In the genomic region with DNA sequence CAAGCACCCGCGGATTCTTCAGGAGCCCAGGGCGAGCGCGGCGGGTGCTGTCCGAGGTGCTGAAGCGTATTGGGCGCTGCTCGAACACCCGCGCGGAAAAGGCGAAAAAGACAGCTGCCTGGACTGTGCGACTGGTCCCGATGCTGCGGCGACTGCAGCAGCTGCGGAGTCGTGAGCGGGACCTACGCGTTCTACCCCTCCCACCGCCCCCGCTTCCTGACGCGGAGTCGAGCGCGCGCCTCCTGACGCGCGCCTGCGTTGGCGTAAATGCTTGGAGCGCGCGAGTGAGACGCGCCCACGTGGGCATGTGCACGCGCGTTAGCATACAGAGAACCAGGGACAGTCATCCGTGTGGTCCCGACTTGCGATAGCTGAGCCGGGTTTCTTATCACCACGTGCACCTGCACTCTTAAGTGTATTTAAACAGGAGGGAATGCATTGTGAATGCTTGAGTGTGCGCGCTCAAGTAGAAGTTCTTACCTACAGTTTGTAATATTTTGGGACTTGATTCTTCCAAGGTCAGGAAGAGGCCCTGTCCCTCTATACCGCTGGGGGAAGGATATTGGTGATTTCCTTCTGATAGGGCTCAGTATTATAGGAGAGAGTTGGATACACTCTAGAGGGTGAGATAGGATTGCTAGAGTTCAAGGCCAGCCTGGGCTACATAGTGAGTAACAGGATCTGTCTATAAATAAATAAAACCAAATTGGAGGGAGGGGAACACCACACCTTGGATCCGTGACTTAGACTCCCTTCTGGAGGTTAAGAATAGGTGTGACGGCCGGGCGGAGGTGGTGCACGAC, we compare ENCODE assay signal across 8 mouse cellular contexts. TPM values are rescaled to one million over a fixed set of nuclear protein-coding genes. Genes with fewer than 3 reads are reported as not detected.
DNase-seq lines count a peak whose midpoint lies in the region; ATAC-seq lines count a peak whose summit lies in the region.

Grin1 (minus strand) TSS at position 217 of the 803 bp plus-strand sequence.

- H3K4me2 ChIP-seq in heart, embryonic 12.5 days, result peak within 1 kb of the TSS; percentile 63
- peak within 1 kb of the TSS; percentile 58 for H3K4me2 ChIP-seq in liver, embryonic 11.5 days
- peak within 1 kb of the TSS; percentile 44 for H3K4me2 ChIP-seq in stomach, embryonic 14.5 days (replicated peaks; ENCODE audit: low read depth, low read length)

- peaks cover 8% of the 10 kb centered on the region for H3K4me1 ChIP-seq in heart, embryonic 12.5 days (replicated peaks)
- H3K4me1 ChIP-seq in liver, embryonic 11.5 days (replicated peaks; ENCODE audit: control insufficient read depth, insufficient read depth, low read length), result no peaks in the 10 kb centered on the region
- H3K4me1 ChIP-seq in stomach, embryonic 14.5 days (ENCODE audit: control insufficient read depth, insufficient read depth, low read length), result 0 out of 2 replicates have a peak, but pooled peaks cover 4% of the 10 kb centered on the region

- peak; percentile 25; the same call in 1 of the 2 replicates for ATAC-seq in heart, embryonic 12.5 days (ENCODE audit: insufficient number of reproducible peaks, low FRiP score)
- ATAC-seq in liver, embryonic 11.5 days (replicated peaks; ENCODE audit: low FRiP score), result peak; percentile 47
- peak; percentile 52; the same call in 1 of the 2 replicates for ATAC-seq in monocyte, adult 5-6 weeks (replicated peaks; ENCODE audit: insufficient number of reproducible peaks, low FRiP score, low TSS enrichment, poor library complexity, severe bottlenecking)
- peak; percentile 63; the same call in 1 of the 2 replicates for ATAC-seq in stomach, embryonic 14.5 days (ENCODE audit: insufficient number of reproducible peaks, insufficient read depth, low FRiP score, low read depth)

- no peaks in the 10 kb centered on the region for H3K36me3 ChIP-seq in heart, embryonic 12.5 days
- no peaks in the 10 kb centered on the region for H3K36me3 ChIP-seq in liver, embryonic 11.5 days (ENCODE audit: control insufficient read depth, insufficient read depth, low read length)
- no peaks in the 10 kb centered on the region for H3K36me3 ChIP-seq in stomach, embryonic 14.5 days (ENCODE audit: control insufficient read depth, insufficient read depth, low read length)

- peak; percentile 33 to 60 for DNase-seq in heart, adult 18-20 months
- no peak for DNase-seq in heart, adult 9 months (ENCODE audit: low spot score in 2 of 2)
- DNase-seq in embryo, embryonic 11 days, result peak; percentile 86
- peak; percentile 73 for DNase-seq in kidney, postnatal 14 days
- DNase-seq in liver, embryonic 11.5 days (ENCODE audit: low spot score), result peak; percentile 80

- H3K27ac ChIP-seq in heart, embryonic 12.5 days (ENCODE audit: poor library complexity, severe bottlenecking), result no peak within 1 kb of the TSS
- no peak within 1 kb of the TSS for H3K27ac ChIP-seq in liver, embryonic 11.5 days (ENCODE audit: low read depth, low read length)
- no peak within 1 kb of the TSS for H3K27ac ChIP-seq in stomach, embryonic 14.5 days (ENCODE audit: low read length)

- H3K4me3 ChIP-seq in heart, embryonic 12.5 days, result peak within 1 kb of the TSS; percentile 29
- H3K4me3 ChIP-seq in liver, embryonic 11.5 days (ENCODE audit: low read depth, low read length), result peak within 1 kb of the TSS; percentile 34
- peak within 1 kb of the TSS; percentile 22 for H3K4me3 ChIP-seq in stomach, embryonic 14.5 days (ENCODE audit: low read depth, low read length)

- 9% methylated on average over 57 of the region's 58 CpGs for WGBS in heart, embryonic 12.5 days
- 10% methylated on average over 58 of the region's 58 CpGs for WGBS in liver, embryonic 11.5 days
- 9% methylated on average over 58 of the region's 58 CpGs for WGBS in stomach, embryonic 14.5 days

- H3K9me3 ChIP-seq in heart, embryonic 12.5 days (replicated peaks), result no peaks in the 10 kb centered on the region
- no peaks in the 10 kb centered on the region for H3K9me3 ChIP-seq in liver, embryonic 11.5 days (ENCODE audit: control insufficient read depth, low read length)
- no peaks in the 10 kb centered on the region for H3K9me3 ChIP-seq in stomach, embryonic 14.5 days (ENCODE audit: control insufficient read depth, low read depth, low read length)

- H3K27me3 ChIP-seq in heart, embryonic 12.5 days (replicated peaks), result peaks cover 89% of the 10 kb centered on the region
- H3K27me3 ChIP-seq in liver, embryonic 11.5 days (replicated peaks; ENCODE audit: control insufficient read depth, insufficient read depth, low read length), result peaks cover 58% of the 10 kb centered on the region
- H3K27me3 ChIP-seq in stomach, embryonic 14.5 days (ENCODE audit: control insufficient read depth, insufficient read depth, low read length), result peaks cover 32% of the 10 kb centered on the region

- H3K9ac ChIP-seq in heart, embryonic 12.5 days, result no peak within 1 kb of the TSS
- no peak within 1 kb of the TSS for H3K9ac ChIP-seq in liver, embryonic 11.5 days (ENCODE audit: low read depth, low read length)
- H3K9ac ChIP-seq in stomach, embryonic 14.5 days (replicated peaks; ENCODE audit: low read depth, low read length), result no peak within 1 kb of the TSS

RNA-seq across cellular contexts. Expression of gene Grin1, which starts in this region (rescaled TPM):
- not detected for total RNA-seq in heart, adult 18-20 months (2021)
- polyA plus RNA-seq in heart, embryonic 12.5 days (2016; fragmentation: Nextera tagmentation; extraction: Ambion mirVana), result 0.44 TPM in 1 of 2 replicates, not detected in the other
- 1.0 and 1.6 TPM in 2 replicates for polyA plus RNA-seq in liver, embryonic 11.5 days (2014; fragmentation: Nextera tagmentation; extraction: Ambion mirVana)
- total RNA-seq in monocyte, adult 5-6 weeks (2017), result 0.49 TPM in 1 of 3 replicates, not detected in the others
- 1.8 and 3.2 TPM in 2 replicates for polyA plus RNA-seq in stomach, embryonic 14.5 days (2014; fragmentation: Nextera tagmentation; extraction: Ambion mirVana)

Comparison
In these comparisons a context has a peak if more than half of its experiments do, and no peak if none do; other contexts are left out.
1. Peak in DNase-seq in heart, adult 18-20 months; RNA of the gene not detected or under 1 TPM.
2. Peak in ATAC-seq, H3K4me3 ChIP-seq and H3K4me2 ChIP-seq in heart, embryonic 12.5 days; RNA of the gene not detected or under 1 TPM.
3. Peak in ATAC-seq in monocyte, adult 5-6 weeks; RNA of the gene not detected or under 1 TPM.
4. DNase-seq: peak in embryo, embryonic 11 days (single experiment), kidney, postnatal 14 days (single experiment) and liver, embryonic 11.5 days (single experiment); none in heart, adult 9 months (0 of 2).
5. Peak in every context shown above with its lines, with median percentiles within 50 percentile points of each other: ATAC-seq, H3K4me2 ChIP-seq and H3K4me3 ChIP-seq.